ENCODE assay signal across 15 mouse cellular contexts in the genomic region with DNA sequence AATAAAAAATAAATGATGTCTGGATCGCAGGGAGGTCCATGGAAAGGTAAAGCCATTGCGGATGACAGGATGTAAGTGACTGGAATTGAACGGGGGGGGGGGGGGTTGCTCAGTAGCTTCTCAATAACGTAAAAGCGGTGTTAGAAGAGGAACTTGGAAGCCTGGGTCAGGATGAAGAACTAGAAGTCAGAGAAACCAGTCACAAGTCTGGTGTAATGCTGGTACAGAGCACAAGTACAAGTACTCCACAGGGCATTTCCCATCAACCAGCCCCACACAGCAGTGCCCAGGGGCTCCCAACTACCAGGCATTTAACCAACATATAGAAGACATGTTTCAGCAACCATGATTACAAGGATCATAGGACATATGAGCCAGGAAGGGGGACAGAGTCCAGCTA.
"Had no signal": no experiment of that assay in that cellular context is flagged by ENCODE, and none has a peak within 500 bp of the region (broad histone marks: within the 10 kb centered on the region; RNA-seq: fewer than 3 reads in every experiment).

No protein-coding gene starts in this region.

- H3K27ac ChIP-seq: liver, embryonic 14.5 days; midbrain, embryonic 12.5 days; neural tube, embryonic 12.5 days had no signal

- H3K9me3 ChIP-seq: megakaryocyte, embryonic 14.5 days; midbrain, embryonic 12.5 days; neural tube, embryonic 12.5 days had no signal

- H3K9ac ChIP-seq: liver, embryonic 14.5 days; lung, embryonic 14.5 days; midbrain, embryonic 12.5 days; neural tube, embryonic 12.5 days had no signal

- H3K27me3 ChIP-seq: midbrain, embryonic 12.5 days; neural tube, embryonic 12.5 days had no signal

- H3K4me3 ChIP-seq: midbrain, embryonic 12.5 days; neural tube, embryonic 12.5 days had no signal

- H3K4me1 ChIP-seq: midbrain, embryonic 12.5 days; neural tube, embryonic 12.5 days had no signal

- DNase-seq: lung, embryonic 14.5 days; lung, postnatal 10 days; midbrain, embryonic 14.5 days; retina, postnatal 1 day; right cerebral cortex, adult 18-20 months; right cerebral cortex, postnatal 25 days; right cerebral cortex, postnatal 4 days; spleen, adult 18-20 months; thymus, adult 18-20 months; thymus, postnatal 14 days; thymus, postnatal 36 days had no signal

- H3K36me3 ChIP-seq: midbrain, embryonic 12.5 days; neural tube, embryonic 12.5 days had no signal

- H3K4me2 ChIP-seq: lung, embryonic 14.5 days; midbrain, embryonic 12.5 days; neural tube, embryonic 12.5 days had no signal
